Mouse (Mus musculus): ENCODE results near the gene Galnt13. TPM values are rescaled to one million over a fixed set of nuclear protein-coding genes. Genes with fewer than 3 reads are reported as not detected.
"Not testable (repeated sequence)": the region's sequence is repeated elsewhere in the genome, so short reads cannot be mapped to it uniquely, and the experiment has no call there.

The Galnt13 gene
- 0.07 TPM in 1 of 2 replicates, not detected in the other for polyA plus RNA-seq (2012; rRNA removed)

GRCm38 (mm10) chr2:54435937-54436735, at the start of gene Galnt13:
Gene Galnt13, plus strand, starts transcription at chr2:54436317.
- DNase-seq (ENCODE audit: low spot score) = no peak

DNA sequence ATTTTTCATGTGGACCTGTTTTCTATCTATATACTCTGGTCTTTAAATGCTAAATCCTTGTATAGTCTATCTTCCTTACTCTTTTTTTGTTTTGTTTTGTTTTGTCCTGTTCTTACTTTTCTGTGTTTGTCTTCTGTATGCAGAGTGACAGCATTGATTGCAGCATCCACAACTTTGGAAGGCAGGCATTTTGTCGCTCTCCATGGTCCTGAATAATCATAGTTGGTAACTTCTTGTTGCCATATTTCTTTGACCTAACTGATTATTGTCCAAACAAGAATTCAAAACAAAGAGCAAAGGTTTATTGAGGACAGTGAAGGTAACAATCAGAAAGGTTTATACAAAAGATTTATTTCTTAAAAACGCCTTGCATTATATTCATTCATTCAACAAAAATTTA, 5.1 kb upstream of the Galnt13 start:
- no peak for DNase-seq (ENCODE audit: low spot score)

- DNase-seq (ENCODE audit: low spot score) = no peak
Observed at GRCm38 (mm10) chr2:54435380-54435779, 737 bp upstream of the Galnt13 start.

DNA sequence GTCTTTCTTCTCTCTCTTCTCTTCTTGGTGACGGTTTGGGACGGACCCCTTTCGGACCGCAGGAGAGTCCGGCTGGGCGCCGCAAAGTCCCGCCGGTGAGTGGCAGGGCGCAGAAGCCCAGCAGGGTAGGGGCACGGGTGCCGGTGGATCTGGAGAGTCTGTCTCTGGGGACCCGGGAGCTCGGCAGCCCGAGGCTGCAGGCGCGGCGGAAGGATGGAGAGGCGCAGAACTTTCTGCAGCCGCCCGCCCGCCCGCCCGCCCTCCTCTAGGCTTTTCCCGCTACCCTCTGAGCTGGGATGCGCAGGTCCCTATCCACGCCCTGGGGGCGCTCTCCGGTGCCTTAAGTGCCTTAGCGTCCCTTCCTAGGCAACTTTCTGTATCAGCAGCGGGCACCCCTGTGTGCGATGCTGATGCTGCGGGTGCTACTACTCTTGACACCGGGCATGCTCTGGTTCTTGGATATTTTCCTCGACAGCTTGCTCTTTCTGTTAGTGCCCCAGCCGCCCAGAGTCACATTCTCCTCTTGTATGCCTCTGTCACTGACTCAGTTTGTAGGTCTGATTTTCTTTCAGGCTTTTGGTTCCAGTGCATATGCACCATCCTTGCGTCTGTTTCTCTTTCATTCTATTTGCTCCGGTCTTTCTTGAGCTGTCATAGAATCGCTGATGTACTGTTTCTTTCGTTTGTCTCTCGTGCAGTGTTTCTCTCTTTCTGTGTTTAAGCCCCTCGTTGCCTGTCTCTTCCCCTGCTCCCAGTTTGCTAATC, 801 bp downstream of the Galnt13 start:
- no peak for DNase-seq (ENCODE audit: low spot score)

GRCm38 (mm10) chr2:54437501-54437830, 1.3 kb downstream of the Galnt13 start:
- DNase-seq (ENCODE audit: low spot score) = no peak

DNA sequence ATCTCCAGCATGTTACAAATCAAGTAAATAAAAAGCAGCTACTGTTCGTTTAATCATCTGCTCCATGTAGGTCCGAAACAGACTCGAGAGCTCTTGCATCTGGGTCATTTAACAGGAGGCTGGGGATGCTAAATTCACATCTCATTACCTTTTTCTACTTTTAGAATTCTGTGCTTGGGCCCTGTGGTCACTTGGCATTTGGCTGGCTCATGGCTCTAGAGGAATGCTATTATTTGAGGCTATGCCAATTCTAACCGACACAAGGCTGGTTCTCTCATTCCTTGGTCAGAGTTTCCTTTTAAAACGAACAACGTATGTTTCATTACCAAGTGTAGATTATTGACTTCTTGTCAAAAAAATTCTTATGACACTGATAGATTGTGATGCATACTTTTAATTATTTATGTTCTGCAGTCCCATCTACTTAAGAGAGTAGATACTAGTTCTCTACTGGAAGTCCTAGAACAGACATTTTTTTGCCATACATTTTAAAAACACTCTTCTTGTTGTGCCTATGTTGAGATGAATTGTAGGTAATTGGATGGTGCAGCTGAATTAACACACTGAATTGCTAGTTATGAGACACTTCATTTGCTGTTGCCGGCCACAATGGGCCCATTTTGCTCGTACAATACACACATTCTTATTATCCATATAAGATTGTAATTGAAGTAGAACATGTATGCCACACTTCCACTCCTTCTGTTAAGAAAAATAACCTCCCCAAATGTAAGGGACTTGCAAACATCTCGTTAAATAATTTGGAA, 6.8 kb downstream of the Galnt13 start:
- DNase-seq (ENCODE audit: low spot score) = no peak

GRCm38 (mm10) chr2:54483426-54483825, 47.3 kb downstream of the Galnt13 start:
- DNase-seq (ENCODE audit: low spot score) = no peak

DNA sequence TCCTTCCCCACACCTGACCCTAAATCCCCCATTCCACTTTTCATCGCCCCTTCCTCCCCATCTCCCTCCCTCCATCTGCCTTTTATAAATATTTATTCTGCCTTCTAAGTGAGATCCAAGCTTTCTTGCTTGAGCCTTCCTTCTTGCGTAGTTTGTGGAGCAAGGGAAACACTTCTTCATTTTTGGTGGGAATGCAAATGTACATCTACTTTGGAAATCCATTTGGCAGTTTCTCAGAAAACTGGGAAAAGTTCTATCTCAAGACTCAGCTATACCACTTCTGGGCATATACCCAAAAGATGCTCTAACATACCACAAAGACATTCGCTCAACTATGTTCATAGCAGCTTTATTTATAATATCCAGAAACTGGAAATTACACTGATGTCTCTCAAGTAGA, 86.9 kb downstream of the Galnt13 start:
- no peak for DNase-seq (ENCODE audit: low spot score)

- no peak for DNase-seq (ENCODE audit: low spot score)
Observed at GRCm38 (mm10) chr2:54527073-54527472, 91.0 kb downstream of the Galnt13 start.

DNA sequence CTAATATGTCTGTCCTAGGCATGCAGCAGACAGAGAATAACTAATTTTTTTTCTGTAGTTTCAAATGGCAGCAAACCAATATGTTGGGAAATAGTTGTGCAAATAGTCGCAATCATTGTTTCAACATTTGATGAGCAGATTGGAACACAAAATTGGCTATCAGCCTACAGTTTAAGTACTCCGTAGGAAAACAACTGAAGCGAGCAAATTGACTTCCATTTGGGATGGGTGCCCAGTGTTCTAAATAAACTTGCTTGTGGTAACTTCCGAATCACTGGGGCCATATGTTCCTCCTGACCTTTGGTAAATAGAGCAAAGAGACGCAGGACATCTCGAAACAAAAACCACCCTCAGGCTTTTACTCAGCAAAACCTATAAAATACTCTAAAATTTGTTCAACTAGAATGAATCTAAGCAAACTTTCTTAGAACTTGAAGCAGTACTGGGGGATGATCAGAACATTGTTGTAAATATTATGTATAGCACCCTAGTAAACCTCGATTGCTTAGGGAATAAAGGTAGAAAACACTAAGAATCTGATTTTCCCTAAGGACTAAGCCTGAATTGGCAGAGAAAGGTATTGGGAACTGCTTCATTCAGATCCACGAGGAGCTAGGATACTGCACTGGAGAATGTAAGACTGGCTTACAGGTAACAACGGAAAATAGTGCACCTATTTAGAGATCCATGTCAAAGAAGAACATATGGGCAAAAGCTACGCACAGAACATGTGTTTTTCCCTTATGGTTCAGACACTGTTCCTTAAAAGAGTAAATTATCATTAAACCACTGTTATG, 122.4 kb downstream of the Galnt13 start:
- no peak for DNase-seq (ENCODE audit: low spot score)

- no peak for DNase-seq (ENCODE audit: low spot score)
Observed at GRCm38 (mm10) chr2:54565068-54565467, 129.0 kb downstream of the Galnt13 start.

GRCm38 (mm10) chr2:54567186-54567585, 131.1 kb downstream of the Galnt13 start:
- no peak for DNase-seq (ENCODE audit: low spot score)

- DNase-seq (ENCODE audit: low spot score) = no peak
Observed at GRCm38 (mm10) chr2:54567632-54568031, 131.5 kb downstream of the Galnt13 start.

GRCm38 (mm10) chr2:54713817-54714216, 277.7 kb downstream of the Galnt13 start:
- DNase-seq (ENCODE audit: low spot score) = not testable (repeated sequence)

DNA sequence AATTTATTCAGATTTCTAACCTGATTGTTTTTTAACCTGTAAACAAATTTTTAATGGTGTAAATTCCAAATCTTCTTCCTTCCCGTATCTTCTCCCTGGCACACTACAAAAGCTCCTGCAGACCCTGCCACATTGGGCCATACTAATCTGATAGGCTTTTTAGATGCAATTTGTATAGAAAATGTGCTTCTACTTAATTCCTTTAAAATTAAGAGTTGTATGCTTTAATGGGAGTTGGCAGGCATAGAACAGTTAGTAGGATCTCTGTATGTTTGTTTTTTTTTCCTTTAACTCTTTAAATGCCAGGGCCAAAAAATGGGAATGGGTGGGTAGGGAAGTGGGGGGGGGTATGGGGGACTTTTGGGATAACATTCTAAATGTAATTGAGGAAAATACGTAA, 315.1 kb downstream of the Galnt13 start:
- DNase-seq (ENCODE audit: low spot score) = no peak

- no peak for DNase-seq (ENCODE audit: low spot score)
Observed at GRCm38 (mm10) chr2:54759781-54760180, 323.7 kb downstream of the Galnt13 start.

DNA sequence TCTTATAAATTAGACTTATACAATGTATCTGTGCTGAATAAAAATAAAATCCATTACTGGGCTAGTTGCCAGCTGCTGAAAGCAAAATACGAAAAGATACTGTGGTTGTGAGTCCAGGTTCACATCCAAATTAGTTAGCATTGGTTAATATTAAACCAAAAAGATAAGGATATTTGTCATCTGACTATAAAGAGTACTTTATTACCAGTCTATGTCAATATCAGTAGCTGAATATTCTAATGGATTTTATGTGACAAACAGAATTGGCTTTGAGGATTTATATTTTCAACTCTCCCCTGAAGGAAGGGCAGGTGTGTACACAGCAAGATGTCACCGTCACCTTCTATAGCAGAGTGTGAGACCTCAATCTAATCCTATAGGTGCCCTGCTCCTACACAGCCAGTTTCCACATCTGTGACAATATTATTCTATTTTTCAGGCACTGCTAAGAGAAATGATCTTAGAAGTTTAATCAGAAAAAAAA, 342.7 kb downstream of the Galnt13 start:
- no peak for DNase-seq (ENCODE audit: low spot score)

GRCm38 (mm10) chr2:54813670-54814256, 377.6 kb downstream of the Galnt13 start:
- no peak for DNase-seq (ENCODE audit: low spot score)

DNA sequence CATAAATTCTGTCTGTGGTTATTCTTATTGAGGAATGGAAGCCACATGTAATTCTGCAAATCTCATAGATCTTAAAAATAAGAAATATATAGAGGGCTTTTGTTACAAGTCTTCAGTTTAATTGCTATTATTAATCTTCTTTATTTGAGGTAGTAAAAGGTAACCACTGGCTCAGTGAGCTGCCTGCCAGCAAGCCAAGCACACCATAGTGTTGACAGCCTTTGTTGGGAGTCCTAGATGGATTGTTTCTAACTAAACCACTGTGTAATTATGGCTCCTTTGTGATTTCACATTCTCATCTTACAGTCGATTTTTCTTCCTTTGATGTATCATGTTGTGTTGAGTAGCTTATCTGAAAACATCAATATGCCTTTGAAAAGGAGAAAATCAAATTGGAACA, 405.1 kb downstream of the Galnt13 start:
- DNase-seq (ENCODE audit: low spot score) = no peak

- DNase-seq (ENCODE audit: low spot score) = no peak
Observed at GRCm38 (mm10) chr2:54906282-54907060, 470.4 kb downstream of the Galnt13 start.
